Mouse (Mus musculus): Measurements from ENCODE around the gene Ms4a3. TPM values are rescaled to one million over a fixed set of nuclear protein-coding genes. Genes with fewer than 3 reads are reported as not detected.

Gene Ms4a3
- total and polyA plus RNA-seq, 3 experiments, result 0.34 to 0.63 (median 0.51) TPM

- no peak for TF ChIP-seq RAD21 (IDR thresholded peaks at IDR 0.05; ENCODE audit: low read depth, low read length)
- no peak for TF ChIP-seq TCF12 (IDR thresholded peaks at IDR 0.05; ENCODE audit: low read depth, low read length)
- no peak for TF ChIP-seq NRF1 (IDR thresholded peaks at IDR 0.05; ENCODE audit: low read depth, low read length)
- no peak for TF ChIP-seq MAZ (IDR thresholded peaks at IDR 0.05; ENCODE audit: low read depth, low read length)
- no peak for TF ChIP-seq JUND (conservative IDR thresholded peaks at IDR 0.05; ENCODE audit: low read depth, low read length)
- no peak for TF ChIP-seq TBP (conservative IDR thresholded peaks at IDR 0.05; ENCODE audit: low read depth, low read length)
- no peak for TF ChIP-seq RCOR1 (conservative IDR thresholded peaks at IDR 0.05; ENCODE audit: low read depth, low read length)
- no peak for TF ChIP-seq KAT2A (IDR thresholded peaks at IDR 0.05; ENCODE audit: insufficient replicate concordance, low read length)
- Histone ChIP-seq H3K79me2 (replicated peaks; ENCODE audit: control insufficient read depth, extremely low read depth, insufficient read depth, poor library complexity, severe bottlenecking) (no peaks in the 10 kb centered on the region), H3K9me3 (replicated peaks; ENCODE audit: low read length) (no peaks in the 10 kb centered on the region), H3K36me3 (replicated peaks in 1 of 2; ENCODE audit: control insufficient read depth in 1 of 2, insufficient read depth in 1 of 2, low read length in 1 of 2) (peaks cover 0 to 2% of the 10 kb centered on the region in 2 experiments), H3K4me1 (ENCODE audit: control insufficient read depth in 1 of 2, insufficient read depth in 2 of 2) (no peaks in the 10 kb centered on the region), H3K4me2 (ENCODE audit: insufficient read depth, low read depth, poor library complexity, severe bottlenecking) (no peak overlapping the region), H3K27me3 (replicated peaks) (no peaks in the 10 kb centered on the region), H3K9ac (ENCODE audit: insufficient read depth, low read depth) (no peak overlapping the region), H3K27ac (ENCODE audit: insufficient read depth, low read depth) (no peak overlapping the region), H3K4me3 (replicated peaks in 1 of 3; ENCODE audit: low read depth in 2 of 3, low read length in 2 of 3, poor library complexity in 1 of 3) (no peak overlapping the region)
- dilution Hi-C loops (cut with MboI; ENCODE audit: extremely low pct_ligation_motif_present, extremely low pct_unique_long_range_greater_than_20kb, low sequenced_read_pairs), result no loop called here
- no peak for DNase-seq (ENCODE audit: extremely low read depth)
- in situ Hi-C loops (cut with MboI; ENCODE audit: low pct_ligation_motif_present, low pct_unique_long_range_greater_than_20kb, low sequenced_read_pairs), result loop anchor here (25.0 kb wide), 2 partner anchors 338 to 587 kb away; partner anchors contain the start of gene Osbp
Observed at GRCm38 (mm10) chr19:11624800-11625199, 15.9 kb downstream of the Ms4a3 start.

GRCm38 (mm10) chr19:11623551-11623950 lies 17.1 kb downstream of the Ms4a3 start, which contains the start of gene Ms4a2:
Gene Ms4a2, minus strand, starts transcription at chr19:11623719.
- Histone ChIP-seq H3K36me3 (replicated peaks in 1 of 2; ENCODE audit: control insufficient read depth in 1 of 2, insufficient read depth in 1 of 2, low read length in 1 of 2) (no peaks in the 10 kb centered on the region), H3K79me2 (replicated peaks; ENCODE audit: control insufficient read depth, extremely low read depth, insufficient read depth, poor library complexity, severe bottlenecking) (no peaks in the 10 kb centered on the region), H3K27ac (ENCODE audit: insufficient read depth, low read depth) (no peak within 1 kb of the TSS), H3K9me3 (replicated peaks; ENCODE audit: low read length) (no peaks in the 10 kb centered on the region), H3K9ac (ENCODE audit: insufficient read depth, low read depth) (no peak within 1 kb of the TSS), H3K4me2 (ENCODE audit: insufficient read depth, low read depth, poor library complexity, severe bottlenecking) (no peak within 1 kb of the TSS), H3K4me1 (ENCODE audit: control insufficient read depth in 1 of 2, insufficient read depth in 2 of 2) (no peaks in the 10 kb centered on the region), H3K4me3 (replicated peaks in 1 of 3; ENCODE audit: low read depth in 2 of 3, low read length in 2 of 3, poor library complexity in 1 of 3) (no peak within 1 kb of the TSS), H3K27me3 (replicated peaks) (no peaks in the 10 kb centered on the region)
- DNase-seq (ENCODE audit: extremely low read depth), result no peak
- dilution Hi-C loops (cut with MboI; ENCODE audit: extremely low pct_ligation_motif_present, extremely low pct_unique_long_range_greater_than_20kb, low sequenced_read_pairs), result no loop called here
- TF ChIP-seq MAFK (IDR thresholded peaks at IDR 0.05; ENCODE audit: insufficient replicate concordance, low read length), result no peak
- TF ChIP-seq SMC3 (IDR thresholded peaks at IDR 0.05; ENCODE audit: low read depth, low read length), result no peak
- no peak for TF ChIP-seq ELF1 (IDR thresholded peaks at IDR 0.05; ENCODE audit: low read depth, low read length)
- no peak for TF ChIP-seq ZMIZ1 (IDR thresholded peaks at IDR 0.05; ENCODE audit: low read depth, low read length)
- no peak for TF ChIP-seq CHD1 (IDR thresholded peaks at IDR 0.05; ENCODE audit: low read depth, low read length)
- no peak for TF ChIP-seq MXI1 (IDR thresholded peaks at IDR 0.05; ENCODE audit: low read depth, low read length)
- no peak for TF ChIP-seq PAX5 (IDR thresholded peaks at IDR 0.05; ENCODE audit: low read length)
- TF ChIP-seq MAX (IDR thresholded peaks at IDR 0.05; ENCODE audit: low read length), result no peak
- TF ChIP-seq UBTF (IDR thresholded peaks at IDR 0.05; ENCODE audit: low read depth, low read length), result no peak
- TF ChIP-seq TCF12 (IDR thresholded peaks at IDR 0.05; ENCODE audit: low read depth, low read length), result no peak
- no peak for TF ChIP-seq IRF4 (IDR thresholded peaks at IDR 0.05; ENCODE audit: low read depth, low read length)
- TF ChIP-seq MAZ (IDR thresholded peaks at IDR 0.05; ENCODE audit: low read depth, low read length), result no peak
- no peak for TF ChIP-seq CHD2 (IDR thresholded peaks at IDR 0.05; ENCODE audit: low read length)
- TF ChIP-seq ZKSCAN1 (IDR thresholded peaks at IDR 0.05; ENCODE audit: borderline replicate concordance, low read depth, low read length), result no peak
- TF ChIP-seq ZNF384 (IDR thresholded peaks at IDR 0.05; ENCODE audit: low read depth, low read length), result no peak
- in situ Hi-C loops (cut with MboI; ENCODE audit: low pct_ligation_motif_present, low pct_unique_long_range_greater_than_20kb, low sequenced_read_pairs), result loop anchor here (25.0 kb wide), 2 partner anchors 339 to 586 kb away; partner anchors contain the start of gene Osbp
